Mouse (Mus musculus): ENCODE measurements at regions not wholly inside any gene's neighbourhood (a gene's known extent, or its start where the extent isn't known, plus 50 kb on each side); places are given as distances from the start of the nearest gene placed in this dataset.
A peak's percentile ranks its signal among the peaks of the same experiment; 100 is the strongest.
"Not testable (repeated sequence)": the region's sequence is repeated elsewhere in the genome, so short reads cannot be mapped to it uniquely, and the experiment has no call there.

- no peak for DNase-seq
These were observed 50.7 kb downstream of the H2al2a start for GRCm38 (mm10) chr2:17946047-17946446.

- no peak for DNase-seq
These were observed 51.3 kb downstream of the H2al2a start for GRCm38 (mm10) chr2:17945369-17945915.

GRCm38 (mm10) chr2:17943506-17943905, 53.3 kb downstream of the H2al2a start:
- DNase-seq: no peak

GRCm38 (mm10) chr2:17942528-17943387, 54.0 kb downstream of the H2al2a start:
- DNase-seq: no peak

- DNase-seq: no peak
These were observed 54.8 kb downstream of the H2al2a start for GRCm38 (mm10) chr2:17941921-17942320.

GRCm38 (mm10) chr2:17939857-17940848, 56.6 kb downstream of the H2al2a start:
- DNase-seq: not testable (repeated sequence)

- no peak for DNase-seq
These were observed 57.4 kb downstream of the H2al2a start for GRCm38 (mm10) chr2:17939183-17939856.

- no peak for DNase-seq
These were observed 60.1 kb downstream of the H2al2a start for GRCm38 (mm10) chr2:17936527-17937139.

GRCm38 (mm10) chr2:17935916-17936315, 60.8 kb downstream of the H2al2a start:
- DNase-seq: no peak

GRCm38 (mm10) chr2:17935466-17935865, 61.3 kb downstream of the H2al2a start:
- DNase-seq: no peak

- DNase-seq: no peak
These were observed 62.1 kb downstream of the H2al2a start for GRCm38 (mm10) chr2:17934610-17935009.

GRCm38 (mm10) chr2:17932932-17933790, 63.6 kb downstream of the H2al2a start:
- DNase-seq: no peak

GRCm38 (mm10) chr2:17932426-17932931, 64.3 kb downstream of the H2al2a start:
- DNase-seq: no peak

GRCm38 (mm10) chr2:17931881-17932280, 64.9 kb downstream of the H2al2a start:
- no peak for DNase-seq

GRCm38 (mm10) chr2:17918861-17919648, 77.7 kb downstream of the H2al2a start:
- DNase-seq: no peak

- no peak for DNase-seq
These were observed 79.4 kb downstream of the H2al2a start for GRCm38 (mm10) chr2:17917238-17917946.

GRCm38 (mm10) chr2:17902616-17903015, 94.1 kb downstream of the H2al2a start:
- peak; percentile 46 for DNase-seq

GRCm38 (mm10) chr2:17900202-17900601, 96.6 kb downstream of the H2al2a start:
- no peak for DNase-seq

GRCm38 (mm10) chr2:17898780-17899179, 98.0 kb downstream of the H2al2a start:
- no peak for DNase-seq

Measured in adrenal gland, adult 2 months (tissue).